Mouse (Mus musculus) liver, adult 2 months (tissue): Measurements from ENCODE around the gene Adgrv1. TPM values are rescaled to one million over a fixed set of nuclear protein-coding genes. Genes with fewer than 3 reads are reported as not detected.
A peak's percentile ranks its signal among the peaks of the same experiment; 100 is the strongest.
"Not testable (repeated sequence)": the region's sequence is repeated elsewhere in the genome, so short reads cannot be mapped to it uniquely, and the experiment has no call there.

Source experiments
- DNase-seq: peaks from one replicate; pipeline ENCODE4 v3.0.0-alpha.2; 2011; ENCODE audit warnings: low read depth, low spot score; ENCODE audit errors: extremely low read depth
- H3K27ac ChIP-seq: fragments of 200-500 bp; replicated peaks from 2 replicates; pipeline ENCODE4 v1.5.1; 2012; ENCODE audit warnings: low read depth, mild to moderate bottlenecking, control low read depth, inconsistent platforms, low read length; ENCODE audit not compliant: insufficient read depth
- H3K27me3 ChIP-seq: fragments of 200-500 bp; 2 replicates; pipeline ENCODE4 v1.6.1; 2012; ENCODE audit warnings: mild to moderate bottlenecking, moderate library complexity, low read length, inconsistent platforms; ENCODE audit not compliant: control insufficient read depth, insufficient read depth
- H3K36me3 ChIP-seq: fragments of 200-500 bp; 2 replicates; pipeline ENCODE4 v1.6.1; 2012; ENCODE audit warnings: low read length, inconsistent platforms; ENCODE audit not compliant: control insufficient read depth, insufficient read depth
- H3K4me1 ChIP-seq: fragments of 200-500 bp; 2 replicates; pipeline ENCODE4 v1.6.1; 2011; ENCODE audit warnings: low read length; ENCODE audit not compliant: control insufficient read depth, insufficient read depth
- H3K4me3 ChIP-seq: fragments of 200-500 bp; 2 replicates; pipeline ENCODE4 v1.5.1; 2011; ENCODE audit warnings: low read depth, mild to moderate bottlenecking, control low read depth, low read length, moderate library complexity; ENCODE audit not compliant: insufficient read depth
- H3K79me2 ChIP-seq: fragments of 200-500 bp; 2 replicates; pipeline ENCODE4 v1.6.1; 2012; ENCODE audit warnings: inconsistent platforms, mild to moderate bottlenecking, low read length, moderate library complexity; ENCODE audit not compliant: control insufficient read depth, insufficient read depth
- H3K9ac ChIP-seq: fragments of 200-500 bp; 2 replicates; pipeline ENCODE4 v1.6.1; 2012; ENCODE audit warnings: low read depth, mild to moderate bottlenecking, control low read depth, inconsistent platforms, low read length
- CTCF ChIP-seq: fragments of 200-500 bp; IDR thresholded peaks from 2 replicates; pipeline ENCODE4 v1.5.1; 2011; ENCODE audit warnings: low read depth, low read length, control low read depth
- POLR2A ChIP-seq: fragments of 200-500 bp; IDR thresholded peaks from 2 replicates; pipeline ENCODE4 v1.6.1; 2011; ENCODE audit warnings: low read length, control low read depth; ENCODE audit not compliant: insufficient read depth; ENCODE audit errors: extremely low read depth
- WGBS: fragments of 180-500 bp; shearing (Covaris S2); methylation state at CpG from one replicate; pipeline ENCODE4 v1.1.7; 2018; 5-methylcytosine and 5-hydroxymethylcytosine counted together
- polyA plus RNA-seq: library from polyadenylated mRNA; depleted of rRNA; stranded (reverse); fragments of >200 nt; gene quantifications from 2 replicates; pipeline ENCODE4 v1.2.3, GENCODE M21; 2012
- total RNA-seq: library from RNA; depleted of rRNA; stranded (reverse); fragments of >200 nt; gene quantifications from 2 replicates; pipeline ENCODE4 v1.2.3, GENCODE M21; 2014

The Adgrv1 gene
- total and polyA plus RNA-seq, 2 experiments: 1.5 to 3.1 TPM

DNA sequence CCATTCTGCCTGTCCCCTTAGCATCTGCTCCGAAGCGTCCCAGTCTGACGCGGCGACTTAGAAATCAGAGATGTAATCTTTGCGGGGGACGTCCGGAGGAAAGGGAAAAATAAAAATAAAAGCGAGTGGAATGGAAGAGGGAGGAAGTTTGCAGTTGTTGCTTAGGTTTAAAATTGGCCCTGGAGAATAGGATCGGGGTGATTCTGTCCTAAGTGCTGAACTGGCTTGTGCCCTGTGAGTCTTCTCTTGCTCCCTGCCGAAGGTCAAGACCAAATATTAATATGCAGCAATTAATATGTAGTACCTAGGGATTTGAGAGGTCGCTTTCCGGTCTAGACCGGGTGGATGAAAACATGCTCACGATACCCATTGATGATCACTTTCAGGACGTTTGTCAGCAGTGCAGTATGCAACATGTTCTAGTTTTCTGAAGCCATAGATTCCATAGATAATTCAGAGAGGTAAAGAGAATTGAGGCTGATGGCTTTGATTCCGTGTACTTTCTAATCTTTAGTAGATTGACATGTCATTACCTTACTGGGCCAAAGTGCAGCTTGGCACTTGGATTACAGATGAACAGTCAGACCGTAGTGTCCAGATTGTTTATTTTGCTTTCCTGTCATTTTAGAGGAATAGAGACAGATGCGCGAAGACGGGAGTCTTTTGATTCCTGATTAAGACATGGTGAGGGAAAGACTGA lies 25.2 kb upstream of the Adgrv1 start:
- H3K4me1 ChIP-seq: peaks cover 5% of the 10 kb centered on the region; the same call in 1 of the 2 replicates
- peak overlapping the region; percentile 86 for H3K27ac ChIP-seq
- no peaks in the 10 kb centered on the region for H3K27me3 ChIP-seq
- WGBS: under 1% methylated on average over 21 of the region's 21 CpGs
- peak overlapping the region; percentile 98 for H3K9ac ChIP-seq
- peaks cover 8% of the 10 kb centered on the region; the same call in 1 of the 2 replicates for H3K79me2 ChIP-seq
- peak; percentile 81 for DNase-seq
- no peaks in the 10 kb centered on the region for H3K36me3 ChIP-seq
- no peak for TF ChIP-seq POLR2A
- no peak for TF ChIP-seq CTCF
- H3K4me3 ChIP-seq: peak overlapping the region; percentile 89

GRCm38 (mm10) chr13:81657351-81658052 lies 24.5 kb upstream of the Adgrv1 start, which contains the start of gene Lysmd3:
TSS of gene Lysmd3 (plus strand) at chr13:81657663.
- Histone ChIP-seq H3K4me3 (peak within 1 kb of the TSS; percentile 89), H3K79me2 (peaks cover 8% of the 10 kb centered on the region; the same call in 1 of the 2 replicates), H3K36me3 (no peaks in the 10 kb centered on the region), H3K9ac (peak within 1 kb of the TSS; percentile 98), H3K27ac (peak within 1 kb of the TSS; percentile 95), H3K27me3 (no peaks in the 10 kb centered on the region), H3K4me1 (peaks cover 5% of the 10 kb centered on the region; the same call in 1 of the 2 replicates)
- peak; percentile 54; the same call in 1 of the 2 replicates for TF ChIP-seq POLR2A
- TF ChIP-seq CTCF: no peak
- DNase-seq: peak; percentile 88
- WGBS: under 1% methylated on average over 73 of the region's 73 CpGs

GRCm38 (mm10) chr13:81657008-81657350 lies 24.0 kb upstream of the Adgrv1 start:
- peaks cover 8% of the 10 kb centered on the region; the same call in 1 of the 2 replicates for H3K79me2 ChIP-seq
- no peak for TF ChIP-seq CTCF
- TF ChIP-seq POLR2A: no peak
- peak overlapping the region; percentile 78 for H3K9ac ChIP-seq
- H3K27ac ChIP-seq: peak overlapping the region; percentile 95
- 18% methylated on average over 5 of the region's 5 CpGs for WGBS
- H3K27me3 ChIP-seq: no peaks in the 10 kb centered on the region
- H3K36me3 ChIP-seq: no peaks in the 10 kb centered on the region
- no peak for DNase-seq
- H3K4me1 ChIP-seq: peaks cover 5% of the 10 kb centered on the region; the same call in 1 of the 2 replicates
- H3K4me3 ChIP-seq: peak overlapping the region; percentile 89

DNA sequence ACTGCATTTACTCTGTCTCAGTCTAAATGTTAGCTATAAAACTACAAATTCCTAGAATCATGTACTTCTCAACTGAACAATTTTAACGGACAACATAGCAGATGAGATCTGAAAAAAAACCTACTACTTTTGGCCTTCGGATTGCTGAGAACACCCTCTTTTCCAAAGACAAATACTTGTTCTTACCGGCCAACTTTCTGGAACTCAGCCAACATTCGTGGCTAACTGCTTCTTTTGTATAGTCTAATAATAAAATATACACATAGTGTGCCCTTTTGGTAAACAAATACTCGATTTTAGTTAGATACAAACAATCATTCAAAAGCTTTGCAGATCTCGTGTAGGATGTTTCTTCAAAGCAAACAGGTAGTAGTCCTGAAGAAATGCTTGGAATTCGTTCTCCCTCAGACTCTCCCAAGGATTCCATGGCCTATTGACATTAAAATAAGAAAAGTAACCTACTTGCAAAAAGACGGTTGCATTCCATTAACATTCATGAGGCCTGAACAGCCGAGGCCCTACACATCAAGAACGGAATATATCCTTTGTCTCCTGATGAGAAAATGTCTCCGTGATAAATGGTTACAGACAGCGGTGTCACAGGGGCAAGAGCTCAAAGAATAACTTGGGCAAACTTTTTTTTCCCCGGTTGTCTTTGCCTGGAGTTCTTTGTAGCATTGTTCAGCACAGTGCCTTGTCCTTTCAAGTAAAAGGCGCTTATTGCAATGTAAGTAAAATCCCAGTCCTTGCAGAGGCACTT lies 23.3 kb upstream of the Adgrv1 start:
- WGBS: 47% methylated on average over 14 of the region's 14 CpGs
- Histone ChIP-seq H3K27me3 (no peaks in the 10 kb centered on the region), H3K9ac (no peak overlapping the region), H3K27ac (no peak overlapping the region), H3K36me3 (no peaks in the 10 kb centered on the region), H3K79me2 (peaks cover 8% of the 10 kb centered on the region; the same call in 1 of the 2 replicates), H3K4me3 (no peak overlapping the region), H3K4me1 (peaks cover 5% of the 10 kb centered on the region; the same call in 1 of the 2 replicates)
- DNase-seq: no peak
- TF ChIP-seq CTCF: no peak
- no peak for TF ChIP-seq POLR2A

- not testable (repeated sequence) for H3K79me2 ChIP-seq, H3K4me1 ChIP-seq, DNase-seq, H3K27ac ChIP-seq, H3K4me3 ChIP-seq, H3K27me3 ChIP-seq, H3K36me3 ChIP-seq, H3K9ac ChIP-seq
- 77% methylated on average over 5 of the region's 6 CpGs for WGBS
These were observed 17.4 kb upstream of the Adgrv1 start for GRCm38 (mm10) chr13:81650382-81650781.
